Mouse (Mus musculus): ENCODE measurements around the gene Tmem116. TPM values are rescaled to one million over a fixed set of nuclear protein-coding genes. Genes with fewer than 3 reads are reported as not detected.

Tmem116 gene
- polyA plus RNA-seq, 1 experiment from 2014 or later: 1.4 TPM

DNA sequence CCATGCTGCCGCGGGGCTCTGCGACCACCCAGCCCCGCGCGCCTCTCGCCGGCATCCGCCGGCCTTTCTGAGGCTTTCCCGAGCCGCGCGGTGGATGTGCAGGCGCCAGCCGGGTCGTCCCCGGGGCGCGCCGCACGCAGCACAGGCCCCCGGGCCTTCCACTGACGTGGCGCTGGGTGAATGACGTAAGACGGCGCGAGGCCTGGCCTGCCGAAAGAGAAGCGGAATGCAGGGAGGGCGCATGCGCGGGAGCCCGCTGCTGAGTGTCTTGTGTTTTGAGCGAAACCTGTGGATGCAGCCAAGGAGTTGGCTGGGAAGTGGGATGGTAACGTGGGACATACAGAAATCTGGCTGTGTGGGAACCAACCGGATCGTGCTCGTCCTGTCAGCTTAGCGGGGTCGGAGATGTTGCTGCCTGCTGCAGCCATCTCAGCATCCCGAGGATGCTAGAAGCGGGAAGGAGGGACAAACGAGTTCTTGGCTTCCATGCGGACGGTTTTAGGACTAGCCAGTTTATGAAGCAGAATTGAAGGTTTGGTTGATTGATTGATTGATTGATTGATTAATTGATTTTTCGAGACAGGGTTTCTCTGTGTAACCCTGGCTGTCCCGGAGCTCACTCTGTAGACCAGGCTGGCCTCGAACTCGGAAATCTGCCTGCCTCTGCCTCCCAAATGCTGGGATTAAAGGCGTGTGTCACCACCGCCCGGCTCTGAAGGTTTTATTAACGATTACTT is 94.3 kb downstream of the Tmem116 start, which contains the start of gene Mapkapk5:
Mapkapk5 (minus strand) TSS at position 113 of the 737 bp plus-strand sequence.
- H3K4me3 ChIP-seq: peak within 1 kb of the TSS; percentile 98
- WGBS: 2% methylated on average over 55 of the region's 55 CpGs
- no peaks in the 10 kb centered on the region for H3K27me3 ChIP-seq
- H3K9me3 ChIP-seq: no peaks in the 10 kb centered on the region
- peak within 1 kb of the TSS; percentile 99 for H3K9ac ChIP-seq
- ATAC-seq (ENCODE audit: insufficient number of reproducible peaks, low FRiP score, low TSS enrichment, low read depth): peak; percentile 89
- H3K4me1 ChIP-seq: peaks cover 21% of the 10 kb centered on the region
- H3K36me3 ChIP-seq: no peaks in the 10 kb centered on the region
- peak within 1 kb of the TSS; percentile 96 for H3K27ac ChIP-seq
- peak within 1 kb of the TSS; percentile 69 for H3K4me2 ChIP-seq

DNA sequence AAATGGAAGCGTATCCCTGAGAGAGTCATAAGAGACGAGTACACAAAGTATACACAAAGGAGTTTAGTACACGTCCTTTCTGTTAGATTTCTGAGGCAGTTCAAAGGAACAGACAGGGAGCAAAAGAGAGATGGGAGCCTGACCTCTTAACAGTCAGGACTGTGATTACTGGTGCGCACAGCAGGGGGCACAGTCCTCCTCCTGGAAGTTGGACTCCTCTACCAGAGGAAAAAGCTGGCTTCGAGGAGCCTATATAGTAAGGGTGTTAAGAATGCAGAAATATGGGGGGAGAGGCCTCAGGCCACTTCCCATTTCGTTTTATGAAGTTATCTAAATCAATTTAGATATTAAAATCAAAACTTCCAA is 94.8 kb downstream of the Tmem116 start:
- Histone ChIP-seq H3K4me3 (peak overlapping the region; percentile 98), H3K4me2 (peak overlapping the region; percentile 69), H3K9me3 (no peaks in the 10 kb centered on the region), H3K4me1 (peaks cover 21% of the 10 kb centered on the region), H3K9ac (peak overlapping the region; percentile 99), H3K27me3 (no peaks in the 10 kb centered on the region), H3K27ac (peak overlapping the region; percentile 96), H3K36me3 (no peaks in the 10 kb centered on the region)
- no peak for ATAC-seq (ENCODE audit: insufficient number of reproducible peaks, low FRiP score, low TSS enrichment, low read depth)
- WGBS: 27% methylated on average over 6 of the region's 6 CpGs

DNA sequence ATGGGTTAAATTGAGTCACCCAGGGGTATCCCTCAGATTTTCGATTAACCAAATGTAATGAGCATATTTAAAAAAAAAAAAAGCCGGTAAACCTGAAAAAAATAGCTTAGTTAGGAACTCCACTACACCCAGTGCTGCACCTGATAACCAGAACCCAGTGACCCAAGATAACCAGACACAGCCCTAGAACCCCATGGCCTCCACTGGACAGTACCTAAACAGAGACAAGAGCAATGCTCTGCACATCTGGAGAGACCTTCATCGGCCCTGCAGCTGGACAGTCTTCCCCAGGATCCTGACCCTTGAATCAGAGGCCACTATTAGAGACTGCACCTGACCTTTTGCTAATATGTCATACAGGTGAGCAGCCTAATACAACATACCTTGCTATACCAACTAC is 95.4 kb downstream of the Tmem116 start:
- no peaks in the 10 kb centered on the region for H3K27me3 ChIP-seq
- H3K4me1 ChIP-seq: peaks cover 21% of the 10 kb centered on the region
- no peak for ATAC-seq (ENCODE audit: insufficient number of reproducible peaks, low FRiP score, low TSS enrichment, low read depth)
- H3K9me3 ChIP-seq: no peaks in the 10 kb centered on the region
- no peak overlapping the region for H3K4me2 ChIP-seq
- H3K27ac ChIP-seq: no peak overlapping the region
- WGBS: 90% methylated on average over 3 of the region's 3 CpGs
- H3K4me3 ChIP-seq: no peak overlapping the region; the same call in 1 of the 2 replicates
- no peak overlapping the region for H3K9ac ChIP-seq
- no peaks in the 10 kb centered on the region for H3K36me3 ChIP-seq

DNA sequence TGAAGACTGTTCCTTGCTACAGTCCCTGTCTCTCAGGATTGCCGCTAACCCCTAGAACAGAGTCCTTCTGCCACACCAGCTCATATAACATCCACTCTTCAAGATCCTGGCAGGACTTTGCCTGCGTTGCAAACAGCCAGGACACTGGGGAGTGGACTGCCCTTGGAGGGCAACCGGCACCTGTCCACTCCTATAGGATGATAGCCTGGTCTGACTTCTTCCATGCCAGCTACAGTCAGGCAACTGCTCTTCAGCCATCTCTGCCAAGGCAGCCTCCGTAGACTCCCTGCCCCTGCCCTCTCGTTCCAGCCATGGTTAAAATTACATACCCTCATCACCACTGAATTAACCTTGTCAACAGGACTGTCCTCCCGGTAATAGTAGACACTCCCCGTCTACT is 97.5 kb downstream of the Tmem116 start:
- Histone ChIP-seq H3K4me1 (peaks cover 11% of the 10 kb centered on the region), H3K9ac (no peak overlapping the region), H3K4me2 (no peak overlapping the region), H3K27me3 (no peaks in the 10 kb centered on the region), H3K27ac (no peak overlapping the region), H3K4me3 (no peak overlapping the region), H3K36me3 (no peaks in the 10 kb centered on the region), H3K9me3 (no peaks in the 10 kb centered on the region)
- WGBS: 83% methylated on average over 7 of the region's 7 CpGs
- ATAC-seq (ENCODE audit: insufficient number of reproducible peaks, low FRiP score, low TSS enrichment, low read depth): no peak

DNA sequence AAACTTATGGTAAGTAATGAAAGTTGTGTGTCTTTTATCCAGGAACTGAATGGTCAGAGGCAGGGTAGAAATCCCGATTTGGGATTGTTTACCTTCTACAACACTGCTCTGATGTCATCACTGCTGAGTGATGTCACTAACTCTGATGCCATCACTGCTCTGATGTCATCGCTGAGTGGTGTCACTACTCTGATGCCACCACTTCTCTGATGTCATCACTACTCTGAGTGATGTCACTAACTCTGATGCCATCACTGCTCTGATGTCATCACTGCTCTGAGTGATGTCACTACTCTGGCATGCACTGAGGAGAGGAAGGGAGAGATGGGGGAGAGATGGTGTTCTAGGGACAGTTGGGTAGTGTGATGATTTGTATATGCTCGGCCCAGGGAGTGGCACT is 110.7 kb downstream of the Tmem116 start:
- ATAC-seq (ENCODE audit: insufficient number of reproducible peaks, low FRiP score, low TSS enrichment, low read depth): no peak
- no peak overlapping the region for H3K4me2 ChIP-seq
- 89% methylated on average over 3 of the region's 3 CpGs for WGBS
- H3K9ac ChIP-seq: no peak overlapping the region
- no peaks in the 10 kb centered on the region for H3K9me3 ChIP-seq
- 0 out of 2 replicates have a peak, but pooled peaks cover 12% of the 10 kb centered on the region for H3K36me3 ChIP-seq
- H3K4me3 ChIP-seq: no peak overlapping the region
- no peaks in the 10 kb centered on the region for H3K27me3 ChIP-seq
- H3K27ac ChIP-seq: no peak overlapping the region
- peaks cover 6% of the 10 kb centered on the region; the same call in 1 of the 2 replicates for H3K4me1 ChIP-seq

DNA sequence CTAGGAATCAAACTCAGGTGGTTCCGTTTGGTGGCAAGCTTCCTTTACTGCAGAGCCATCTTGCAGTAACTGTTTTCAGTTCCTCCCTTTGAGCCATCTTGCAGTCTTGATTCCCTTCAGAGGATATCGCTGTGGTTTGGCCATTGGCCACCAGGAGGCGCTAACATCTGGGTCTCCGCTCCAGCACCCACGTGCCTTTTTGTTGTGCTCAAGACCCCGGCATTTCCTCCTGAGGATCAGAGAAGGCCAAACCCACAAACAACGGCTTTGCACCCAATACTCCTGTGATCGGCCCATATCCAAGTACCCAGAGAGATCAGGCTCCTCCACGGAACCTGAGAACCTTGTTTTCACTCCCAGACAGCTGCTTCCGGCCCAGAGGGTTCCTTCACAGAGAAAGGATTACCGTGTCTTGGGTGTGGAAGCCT is 112.8 kb downstream of the Tmem116 start:
- H3K4me1 ChIP-seq: peaks cover 6% of the 10 kb centered on the region; the same call in 1 of the 2 replicates
- WGBS: 4% methylated on average over 11 of the region's 11 CpGs
- H3K4me3 ChIP-seq: peak overlapping the region; percentile 12; the same call in 1 of the 2 replicates
- H3K36me3 ChIP-seq: peaks cover 29% of the 10 kb centered on the region
- no peak for ATAC-seq (ENCODE audit: insufficient number of reproducible peaks, low FRiP score, low TSS enrichment, low read depth)
- H3K27ac ChIP-seq: no peak overlapping the region
- H3K9ac ChIP-seq: no peak overlapping the region
- H3K27me3 ChIP-seq: no peaks in the 10 kb centered on the region
- peak overlapping the region; percentile 40 for H3K4me2 ChIP-seq
- no peaks in the 10 kb centered on the region for H3K9me3 ChIP-seq

DNA sequence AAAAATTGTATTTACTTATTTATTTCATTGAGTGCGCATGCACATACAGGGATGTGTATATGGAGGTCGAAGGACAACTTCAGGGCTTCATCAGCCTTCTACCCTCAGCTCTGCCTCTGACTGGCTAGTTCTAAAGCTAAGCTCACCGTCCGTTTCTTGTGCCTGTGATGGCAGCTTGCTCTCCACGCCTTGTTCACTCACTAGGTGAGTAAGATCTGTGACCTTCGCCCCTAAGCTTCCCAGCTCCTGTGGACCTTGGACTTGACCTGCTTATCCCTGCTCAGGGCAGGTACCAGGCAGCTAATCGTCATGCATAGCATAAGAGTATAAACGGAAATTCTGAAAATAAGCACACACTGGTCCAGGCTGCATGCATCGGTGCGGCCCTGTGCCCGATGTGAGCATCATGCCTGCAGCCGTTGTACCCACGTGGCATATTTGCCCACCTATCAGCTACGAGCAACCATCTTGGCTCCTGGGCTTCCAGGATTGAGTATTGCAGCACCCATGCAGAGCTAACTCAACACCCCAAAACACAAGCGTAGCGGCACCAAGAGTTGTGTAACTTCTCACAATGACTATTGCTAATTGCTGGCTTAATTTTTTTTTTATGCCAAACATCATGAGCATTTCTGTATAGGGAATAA is 114.5 kb downstream of the Tmem116 start:
- ATAC-seq (ENCODE audit: insufficient number of reproducible peaks, low FRiP score, low TSS enrichment, low read depth): no peak
- Histone ChIP-seq H3K9ac (no peak overlapping the region), H3K27me3 (no peaks in the 10 kb centered on the region), H3K4me2 (no peak overlapping the region), H3K9me3 (no peaks in the 10 kb centered on the region), H3K27ac (no peak overlapping the region), H3K36me3 (peaks cover 46% of the 10 kb centered on the region), H3K4me1 (peaks cover 6% of the 10 kb centered on the region; the same call in 1 of the 2 replicates), H3K4me3 (no peak overlapping the region)
- 90% methylated on average over 16 of the region's 16 CpGs for WGBS

DNA sequence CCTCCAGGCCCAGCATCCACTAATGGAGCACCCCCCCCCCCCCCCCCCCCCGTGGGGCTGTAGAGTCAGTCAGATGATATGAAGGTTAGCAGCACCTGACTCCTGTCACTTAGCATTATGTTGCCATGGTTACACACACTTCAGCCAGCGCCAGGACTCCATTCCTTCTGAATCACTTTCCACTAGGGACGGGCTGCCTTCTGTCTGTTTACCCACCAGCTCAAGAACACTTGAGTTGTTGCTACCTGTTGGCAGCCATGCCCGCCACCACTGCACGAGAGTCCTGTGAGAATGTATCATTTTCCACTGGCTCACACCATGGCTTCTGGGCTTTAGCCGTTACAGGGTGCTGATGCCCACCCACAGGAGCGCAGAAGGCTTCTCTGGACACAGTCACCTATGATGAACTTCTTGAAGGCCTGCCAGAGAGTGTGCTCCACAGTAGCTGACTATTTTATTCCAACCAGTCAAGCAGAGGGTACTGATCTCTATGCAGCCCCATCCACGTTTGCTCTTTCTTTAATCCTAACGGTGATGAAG is 118.3 kb downstream of the Tmem116 start:
- Histone ChIP-seq H3K4me3 (no peak overlapping the region), H3K27ac (no peak overlapping the region), H3K27me3 (no peaks in the 10 kb centered on the region), H3K4me1 (no peaks in the 10 kb centered on the region), H3K9ac (no peak overlapping the region), H3K9me3 (no peaks in the 10 kb centered on the region), H3K4me2 (no peak overlapping the region), H3K36me3 (peaks cover 81% of the 10 kb centered on the region)
- WGBS: 81% methylated on average over 9 of the region's 9 CpGs
- no peak for ATAC-seq (ENCODE audit: insufficient number of reproducible peaks, low FRiP score, low TSS enrichment, low read depth)

DNA sequence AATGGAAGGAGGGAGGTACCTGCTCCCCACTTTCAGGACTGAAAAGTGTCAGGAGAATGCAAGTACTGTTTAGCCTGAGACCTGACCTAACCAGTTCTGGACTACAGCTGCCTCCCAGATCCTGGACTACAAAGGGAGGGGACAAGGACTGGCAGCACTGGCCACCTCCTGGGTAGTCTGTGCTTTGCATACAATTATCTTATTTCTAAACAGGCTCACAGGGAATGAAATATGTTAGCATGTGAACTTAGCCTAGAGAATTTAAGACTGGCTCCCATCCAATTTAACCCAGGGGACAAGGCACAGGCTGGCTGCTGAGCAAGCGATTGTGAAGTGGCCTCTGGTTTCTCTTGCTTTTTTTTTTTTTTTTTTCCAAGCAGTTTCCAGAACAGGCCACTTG is 119.1 kb downstream of the Tmem116 start:
- WGBS: 56% methylated on average over 1 of the region's 1 CpGs
- H3K27ac ChIP-seq: no peak overlapping the region
- no peak overlapping the region for H3K9ac ChIP-seq
- H3K4me3 ChIP-seq: no peak overlapping the region
- H3K36me3 ChIP-seq: peaks cover 89% of the 10 kb centered on the region
- no peaks in the 10 kb centered on the region for H3K4me1 ChIP-seq
- no peaks in the 10 kb centered on the region for H3K27me3 ChIP-seq
- ATAC-seq (ENCODE audit: insufficient number of reproducible peaks, low FRiP score, low TSS enrichment, low read depth): no peak
- H3K9me3 ChIP-seq: no peaks in the 10 kb centered on the region
- no peak overlapping the region for H3K4me2 ChIP-seq

Other genes with a start within 250 kb of the Tmem116 start
- 551 and 611 TPM in 2 replicates for gene Rpl6, start 247.4 kb upstream of the Tmem116 start, polyA plus RNA-seq (2015; fragmentation: Nextera tagmentation; extraction: Ambion mirVana)
- gene Hectd4, start 231.7 kb upstream of the Tmem116 start, polyA plus RNA-seq (2015; fragmentation: Nextera tagmentation; extraction: Ambion mirVana): 3.8 and 4.1 TPM in 2 replicates
- gene Trafd1, start 66.3 kb upstream of the Tmem116 start, polyA plus RNA-seq (2015; fragmentation: Nextera tagmentation; extraction: Ambion mirVana): 74.4 and 75.9 TPM in 2 replicates
- 42.1 and 47.1 TPM in 2 replicates for gene Naa25, start 54.0 kb upstream of the Tmem116 start, polyA plus RNA-seq (2015; fragmentation: Nextera tagmentation; extraction: Ambion mirVana)
- 198 and 203 TPM in 2 replicates for gene Erp29, start 613 bp downstream of the Tmem116 start, polyA plus RNA-seq (2015; fragmentation: Nextera tagmentation; extraction: Ambion mirVana)
- gene Adam1b, start 51.5 kb downstream of the Tmem116 start, polyA plus RNA-seq (2015; fragmentation: Nextera tagmentation; extraction: Ambion mirVana): 0.08 and 0.10 TPM in 2 replicates
- 1.5 TPM in 2 replicates for gene Adam1a, start 93.6 kb downstream of the Tmem116 start, polyA plus RNA-seq (2015; fragmentation: Nextera tagmentation; extraction: Ambion mirVana)
- gene Gm42878, start 93.6 kb downstream of the Tmem116 start, polyA plus RNA-seq (2015; fragmentation: Nextera tagmentation; extraction: Ambion mirVana): not detected in 2 replicates
- gene Mapkapk5, start 94.0 kb downstream of the Tmem116 start, polyA plus RNA-seq (2015; fragmentation: Nextera tagmentation; extraction: Ambion mirVana): 47.9 and 56.1 TPM in 2 replicates
- gene Aldh2, start 141.9 kb downstream of the Tmem116 start, polyA plus RNA-seq (2015; fragmentation: Nextera tagmentation; extraction: Ambion mirVana): 249 and 251 TPM in 2 replicates
- gene Acad12, start 167.0 kb downstream of the Tmem116 start, polyA plus RNA-seq (2015; fragmentation: Nextera tagmentation; extraction: Ambion mirVana): 1.8 and 3.1 TPM in 2 replicates
- gene Acad10, start 208.6 kb downstream of the Tmem116 start, polyA plus RNA-seq (2015; fragmentation: Nextera tagmentation; extraction: Ambion mirVana): 2.2 and 3.3 TPM in 2 replicates
- gene Brap, start 208.7 kb downstream of the Tmem116 start, polyA plus RNA-seq (2015; fragmentation: Nextera tagmentation; extraction: Ambion mirVana): 43.9 and 46.4 TPM in 2 replicates